8 mouse cellular contexts compared by ENCODE assay signal in the genomic region with DNA sequence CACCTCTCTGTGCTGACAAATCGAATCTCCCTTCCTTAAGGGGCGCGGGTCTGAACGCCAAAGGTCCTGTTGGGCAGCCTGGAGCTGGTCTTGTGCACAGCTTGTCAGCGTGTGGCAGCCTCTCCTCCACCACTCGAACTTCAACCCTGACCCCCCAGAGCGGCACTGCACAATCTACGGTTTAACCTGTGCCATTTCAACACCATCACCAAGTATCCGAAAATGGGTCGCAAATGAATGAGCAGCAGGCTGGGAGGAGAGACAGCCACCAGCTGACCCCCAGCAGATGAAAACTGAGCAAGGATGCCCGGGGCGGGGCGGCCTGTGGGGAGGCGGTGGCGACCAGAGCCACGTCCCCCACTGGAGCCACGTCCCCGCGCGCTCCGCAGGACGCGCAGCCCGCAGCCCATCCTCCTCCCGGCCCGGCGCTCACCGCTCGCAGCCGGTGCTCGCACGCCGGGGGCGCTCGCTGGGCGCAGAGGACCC. TPM values are rescaled to one million over a fixed set of nuclear protein-coding genes. Genes with fewer than 3 reads are reported as not detected.
DNase-seq lines count a peak whose midpoint lies in the region; ATAC-seq and TF ChIP-seq lines count a peak whose summit lies in the region.

No protein-coding gene starts in this region.

- H3K9me3 ChIP-seq in intestine, postnatal 0 days (ENCODE audit: control insufficient read depth): no peaks in the 10 kb centered on the region
- H3K9me3 ChIP-seq in midbrain, embryonic 15.5 days: no peaks in the 10 kb centered on the region

- DNase-seq in urinary bladder, postnatal 14 days (ENCODE audit: low spot score): peak; percentile 47
- no peak for DNase-seq in urinary bladder, adult 2 months (ENCODE audit: low spot score)
- DNase-seq in cerebellum, postnatal 36 days: peak; percentile 63 to 68
- DNase-seq in gastrocnemius, postnatal 36 days: peak; percentile 49 to 55
- DNase-seq in liver, adult 2 months (ENCODE audit: extremely low read depth, low read depth, low spot score): peak; percentile 70
- DNase-seq in thymus, postnatal 0 days (ENCODE audit: low spot score): no peak

- ATAC-seq in intestine, postnatal 0 days: peak; percentile 58
- peak; percentile 89 for ATAC-seq in midbrain, embryonic 15.5 days (replicated peaks)

- H3K4me3 ChIP-seq in intestine, postnatal 0 days (ENCODE audit: low read depth, low read length): peak overlapping the region; percentile 59
- H3K4me3 ChIP-seq in liver, adult 2 months (ENCODE audit: insufficient read depth, low read depth, low read length): peak overlapping the region; percentile 65
- H3K4me3 ChIP-seq in midbrain, embryonic 15.5 days: peak overlapping the region; percentile 59

- no peaks in the 10 kb centered on the region for H3K27me3 ChIP-seq in intestine, postnatal 0 days (replicated peaks; ENCODE audit: control insufficient read depth, insufficient read depth, low read length)
- H3K27me3 ChIP-seq in liver, adult 2 months (ENCODE audit: control insufficient read depth, insufficient read depth, low read length): no peaks in the 10 kb centered on the region
- H3K27me3 ChIP-seq in midbrain, embryonic 15.5 days (replicated peaks): peaks cover 38% of the 10 kb centered on the region

- intact Hi-C loops in gastrocnemius, postnatal 36 days (cut with DNase I): loop anchor here (5.0 kb wide), 1 partner anchor 142 kb away; no protein-coding TSS in a partner anchor

- H3K27ac ChIP-seq in intestine, postnatal 0 days (ENCODE audit: low read depth, low read length): peak overlapping the region; percentile 96
- H3K27ac ChIP-seq in liver, adult 2 months (replicated peaks; ENCODE audit: insufficient read depth, low read depth, low read length): peak overlapping the region; percentile 84
- no peak overlapping the region for H3K27ac ChIP-seq in midbrain, embryonic 15.5 days

- H3K4me2 ChIP-seq in intestine, postnatal 0 days (replicated peaks; ENCODE audit: low read depth): peak overlapping the region; percentile 87
- H3K4me2 ChIP-seq in midbrain, embryonic 15.5 days: peak overlapping the region; percentile 98

- no peaks in the 10 kb centered on the region for H3K36me3 ChIP-seq in intestine, postnatal 0 days (ENCODE audit: control insufficient read depth, insufficient read depth)
- no peaks in the 10 kb centered on the region for H3K36me3 ChIP-seq in liver, adult 2 months (ENCODE audit: control insufficient read depth, insufficient read depth, low read length)
- no peaks in the 10 kb centered on the region for H3K36me3 ChIP-seq in midbrain, embryonic 15.5 days (replicated peaks)

- no peak; the same call in 1 of the 2 replicates for TF ChIP-seq POLR2A in liver, adult 2 months (IDR thresholded peaks at IDR 0.05; ENCODE audit: extremely low read depth, insufficient read depth, low read length)

- peak overlapping the region; percentile 85 for H3K9ac ChIP-seq in intestine, postnatal 0 days (ENCODE audit: low read depth, low read length)
- H3K9ac ChIP-seq in liver, adult 2 months (ENCODE audit: low read depth, low read length): peak overlapping the region; percentile 98
- H3K9ac ChIP-seq in midbrain, embryonic 15.5 days: peak overlapping the region; percentile 58

- peaks cover 10% of the 10 kb centered on the region; the same call in 1 of the 2 replicates for H3K79me2 ChIP-seq in liver, adult 2 months (ENCODE audit: control insufficient read depth, insufficient read depth, low read length)

- under 1% methylated on average over 33 of the region's 36 CpGs for WGBS in intestine, postnatal 0 days
- WGBS in liver, adult 2 months: 1% methylated on average over 30 of the region's 36 CpGs
- under 1% methylated on average over 36 of the region's 36 CpGs for WGBS in midbrain, embryonic 15.5 days

- H3K4me1 ChIP-seq in intestine, postnatal 0 days (replicated peaks; ENCODE audit: control insufficient read depth, insufficient read depth, low read length): no peaks in the 10 kb centered on the region
- H3K4me1 ChIP-seq in liver, adult 2 months (ENCODE audit: control insufficient read depth, insufficient read depth, low read length): peaks cover 17% of the 10 kb centered on the region
- H3K4me1 ChIP-seq in midbrain, embryonic 15.5 days: peaks cover 13% of the 10 kb centered on the region

- no peak for TF ChIP-seq CTCF in intestine, postnatal 0 days (IDR thresholded peaks at IDR 0.05; ENCODE audit: low read depth)
- TF ChIP-seq CTCF in liver, adult 2 months (IDR thresholded peaks at IDR 0.05; ENCODE audit: low read depth, low read length): no peak

RNA-seq across cellular contexts. Expression of a gene that starts 1.5 kb away (rescaled TPM):
- 3.4 and 3.7 TPM in 2 replicates for polyA plus RNA-seq in urinary bladder, adult 2 months (2012; rRNA removed)
- total RNA-seq in gastrocnemius, postnatal 36 days (2021): 1 to 10 TPM; 1.4 to 2.2 TPM
- polyA plus RNA-seq in intestine, postnatal 0 days (2015; fragmentation: Nextera tagmentation; extraction: Ambion mirVana): 37.9 and 39.1 TPM in 2 replicates
- 35.8 and 56.6 TPM in 2 replicates for total RNA-seq in liver, adult 2 months (2014; rRNA removed)
- polyA plus RNA-seq in liver, adult 2 months (2012; rRNA removed): 9.9 and 11.8 TPM in 2 replicates
- 1.4 TPM in 2 replicates for polyA plus RNA-seq in midbrain, embryonic 15.5 days (2015; fragmentation: Nextera tagmentation; extraction: Ambion mirVana)
- polyA plus RNA-seq in thymus, postnatal 0 days (2015; fragmentation: Nextera tagmentation; extraction: Ambion mirVana): 0.28 and 0.42 TPM in 2 replicates

Comparison
In these comparisons a context has a peak if more than half of its experiments do, and no peak if none do; other contexts are left out.
1. DNase-seq: peak in urinary bladder, postnatal 14 days (single experiment), cerebellum, postnatal 36 days (2 of 2), gastrocnemius, postnatal 36 days (2 of 2) and liver, adult 2 months (single experiment); none in urinary bladder, adult 2 months (single experiment) and thymus, postnatal 0 days (single experiment).
2. Peak in every context shown above with its lines, with median percentiles within 50 percentile points of each other: H3K4me3 ChIP-seq and H3K9ac ChIP-seq.